Mouse (Mus musculus): Measurements from ENCODE around the gene Rnf183. TPM values are rescaled to one million over a fixed set of nuclear protein-coding genes. Genes with fewer than 3 reads are reported as not detected.

Gene Rnf183
- polyA plus RNA-seq (2015; fragmentation: Illumina TruSeq; extraction: RNeasy Lipid Tissue Mini Kit (QIAGEN cat#74804); ENCODE audit: insufficient read depth, low replicate concordance) = not detected

GRCm38 (mm10) chr4:62435081-62435480 is at the start of gene Rnf183:
TSS of gene Rnf183 (minus strand) at chr4:62435252.

GRCm38 (mm10) chr4:62479937-62480708 is 45.1 kb upstream of the Rnf183 start, which contains the start of gene Bspry:
TSS of gene Bspry (plus strand) at chr4:62480053.

GRCm38 (mm10) chr4:62470598-62471051 is 35.6 kb upstream of the Rnf183 start, which contains the start of gene Wdr31:
TSS of gene Wdr31 (minus strand) at chr4:62470896.

GRCm38 (mm10) chr4:62408601-62409282 is 26.3 kb downstream of the Rnf183 start, which contains the start of the genes Cdc26 and Prpf4:
TSS of gene Cdc26 (minus strand) at chr4:62408642.
TSS of gene Prpf4 (plus strand) at chr4:62408797.

Other genes with a start within 250 kb of the Rnf183 start
- 2.5 TPM for gene Zfp37, start 204.2 kb downstream of the Rnf183 start, polyA plus RNA-seq (2015; fragmentation: Illumina TruSeq; extraction: RNeasy Lipid Tissue Mini Kit (QIAGEN cat#74804); ENCODE audit: insufficient read depth, low replicate concordance)
- 13.1 TPM for gene Slc31a2, start 172.7 kb downstream of the Rnf183 start, polyA plus RNA-seq (2015; fragmentation: Illumina TruSeq; extraction: RNeasy Lipid Tissue Mini Kit (QIAGEN cat#74804); ENCODE audit: insufficient read depth, low replicate concordance)
- 51.8 TPM for gene Fkbp15, start 74.7 kb downstream of the Rnf183 start, polyA plus RNA-seq (2015; fragmentation: Illumina TruSeq; extraction: RNeasy Lipid Tissue Mini Kit (QIAGEN cat#74804); ENCODE audit: insufficient read depth, low replicate concordance)
- 23.6 TPM for gene Slc31a1, start 74.5 kb downstream of the Rnf183 start, polyA plus RNA-seq (2015; fragmentation: Illumina TruSeq; extraction: RNeasy Lipid Tissue Mini Kit (QIAGEN cat#74804); ENCODE audit: insufficient read depth, low replicate concordance)
- 81.9 TPM for gene Cdc26, start 26.6 kb downstream of the Rnf183 start, polyA plus RNA-seq (2015; fragmentation: Illumina TruSeq; extraction: RNeasy Lipid Tissue Mini Kit (QIAGEN cat#74804); ENCODE audit: insufficient read depth, low replicate concordance)
- gene Prpf4, start 26.5 kb downstream of the Rnf183 start, polyA plus RNA-seq (2015; fragmentation: Illumina TruSeq; extraction: RNeasy Lipid Tissue Mini Kit (QIAGEN cat#74804); ENCODE audit: insufficient read depth, low replicate concordance) = 19.2 TPM
- gene Wdr31, start 35.6 kb upstream of the Rnf183 start, polyA plus RNA-seq (2015; fragmentation: Illumina TruSeq; extraction: RNeasy Lipid Tissue Mini Kit (QIAGEN cat#74804); ENCODE audit: insufficient read depth, low replicate concordance) = 0.55 TPM
- 0.80 TPM for gene Bspry, start 44.8 kb upstream of the Rnf183 start, polyA plus RNA-seq (2015; fragmentation: Illumina TruSeq; extraction: RNeasy Lipid Tissue Mini Kit (QIAGEN cat#74804); ENCODE audit: insufficient read depth, low replicate concordance)
- 0.26 TPM for gene Hdhd3, start 68.2 kb upstream of the Rnf183 start, polyA plus RNA-seq (2015; fragmentation: Illumina TruSeq; extraction: RNeasy Lipid Tissue Mini Kit (QIAGEN cat#74804); ENCODE audit: insufficient read depth, low replicate concordance)
- 10.1 TPM for gene Alad, start 84.7 kb upstream of the Rnf183 start, polyA plus RNA-seq (2015; fragmentation: Illumina TruSeq; extraction: RNeasy Lipid Tissue Mini Kit (QIAGEN cat#74804); ENCODE audit: insufficient read depth, low replicate concordance)
- gene Pole3, start 89.8 kb upstream of the Rnf183 start, polyA plus RNA-seq (2015; fragmentation: Illumina TruSeq; extraction: RNeasy Lipid Tissue Mini Kit (QIAGEN cat#74804); ENCODE audit: insufficient read depth, low replicate concordance) = 38.6 TPM
- 0.59 TPM for gene 4933430I17Rik, start 90.1 kb upstream of the Rnf183 start, polyA plus RNA-seq (2015; fragmentation: Illumina TruSeq; extraction: RNeasy Lipid Tissue Mini Kit (QIAGEN cat#74804); ENCODE audit: insufficient read depth, low replicate concordance)
- 42.9 TPM for gene Rgs3, start 124.6 kb upstream of the Rnf183 start, polyA plus RNA-seq (2015; fragmentation: Illumina TruSeq; extraction: RNeasy Lipid Tissue Mini Kit (QIAGEN cat#74804); ENCODE audit: insufficient read depth, low replicate concordance)